Mouse (Mus musculus) cortical plate, adult 2 months (tissue): ENCODE measurements around the gene Zmynd8.

Source experiments
- CTCF ChIP-seq: fragments of 200-500 bp; IDR thresholded peaks from 2 replicates; pipeline ENCODE4 v1.5.1; 2011; ENCODE audit warnings: mild to moderate bottlenecking, control low read depth, low read length; ENCODE audit not compliant: insufficient read depth; ENCODE audit errors: extremely low read depth
- POLR2A ChIP-seq: fragments of 200-500 bp; IDR thresholded peaks from 2 replicates; pipeline ENCODE4 v1.6.1; 2011; ENCODE audit warnings: mild to moderate bottlenecking, low read length, control low read depth; ENCODE audit not compliant: insufficient read depth; ENCODE audit errors: extremely low read depth

DNA sequence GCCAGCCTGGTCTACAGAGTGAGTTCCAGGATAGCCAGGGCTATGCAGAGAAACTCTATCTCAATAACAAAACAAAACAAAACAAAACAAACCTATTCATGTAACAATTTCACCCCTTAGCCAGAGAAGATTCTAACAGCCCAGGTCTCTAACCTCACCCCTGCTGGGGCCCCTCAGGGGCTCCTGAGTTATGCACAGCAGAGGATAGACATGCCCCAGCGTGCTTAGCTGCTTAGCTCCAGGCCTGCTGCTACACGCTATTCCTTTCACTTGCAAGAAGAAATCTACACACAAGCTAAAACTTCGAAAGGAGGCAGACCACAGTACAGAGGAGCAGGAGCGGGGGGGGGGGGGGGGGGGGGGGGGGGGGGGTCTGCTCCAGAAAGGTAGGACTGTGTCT lies 4.3 kb downstream of the Zmynd8 start:
- TF ChIP-seq CTCF (no peak), POLR2A (no peak)
